Mouse (Mus musculus): ENCODE data around the gene Syap1.

DNA sequence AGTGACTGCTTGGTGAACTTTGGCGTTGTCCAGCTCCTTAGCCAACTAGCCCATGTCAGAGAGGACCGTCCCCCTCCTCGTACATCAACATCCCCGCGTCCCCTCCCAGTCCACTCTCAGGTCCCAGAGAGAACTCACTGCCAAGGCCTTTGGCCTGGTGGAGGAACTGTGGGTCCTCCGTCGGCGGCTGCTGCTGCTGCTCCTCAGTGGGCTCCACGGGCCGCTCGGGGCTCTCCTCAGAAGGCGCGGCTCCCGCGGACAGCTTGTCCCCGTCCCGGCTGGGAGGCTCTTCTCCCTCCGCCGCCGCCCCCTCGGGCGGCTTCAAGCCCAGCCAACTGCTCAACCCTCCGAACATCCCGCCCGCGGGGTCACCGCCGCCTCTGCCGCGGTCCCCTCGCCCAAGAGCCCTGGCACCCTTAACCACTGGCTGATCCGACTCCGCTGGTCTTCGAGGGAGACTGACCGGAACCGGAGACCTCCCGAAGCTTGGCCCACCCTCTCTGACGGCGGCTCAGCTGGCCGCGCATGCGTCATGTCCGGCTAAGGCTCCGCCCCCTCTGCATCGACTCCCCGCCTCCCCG, at the start of gene Syap1:
- TF ChIP-seq POLR2A (IDR thresholded peaks at IDR 0.05; ENCODE audit: insufficient read depth, low read depth, low read length) (peak; percentile 27; the same call in 1 of the 2 replicates), CTCF (IDR thresholded peaks at IDR 0.05; ENCODE audit: insufficient read depth, low read depth, low read length) (no peak)

Data from olfactory bulb, adult 2 months (tissue).